Mouse (Mus musculus) forebrain, embryonic 14.5 days (tissue): Measurements from ENCODE around the gene Crocc2. TPM values are rescaled to one million over a fixed set of nuclear protein-coding genes. Genes with fewer than 3 reads are reported as not detected.

Source experiments
- ATAC-seq: fragments of 200-750 bp; cut with Nextera tagmentation; 2 replicates; pipeline ENCODE4 v1.8.0; 2017; ENCODE audit warnings: mild to moderate bottlenecking, moderate library complexity
- DNase-seq: peaks from one replicate; pipeline ENCODE4 v3.0.0-alpha.2; 2015; ENCODE audit warnings: low spot score
- H3K27ac ChIP-seq: fragments of 300-500 bp; sonication (generic); 2 replicates; pipeline ENCODE4 v1.5.1; 2014; ENCODE audit warnings: low read depth, mild to moderate bottlenecking, control low read depth, low read length, moderate library complexity
- H3K27me3 ChIP-seq: fragments of 300-500 bp; sonication (generic); replicated peaks from 2 replicates; pipeline ENCODE4 v1.6.1; 2014; ENCODE audit warnings: low read length, control low read depth, mixed read lengths; ENCODE audit not compliant: control insufficient read depth, insufficient read depth
- H3K36me3 ChIP-seq: fragments of 300-500 bp; sonication (generic); 2 replicates; pipeline ENCODE4 v1.6.1; 2014; ENCODE audit warnings: low read length, control low read depth; ENCODE audit not compliant: control insufficient read depth, insufficient read depth
- H3K4me1 ChIP-seq: fragments of 300-500 bp; sonication (generic); 2 replicates; pipeline ENCODE4 v1.6.1; 2014; ENCODE audit warnings: antibody characterized with exemption, low read length, control low read depth; ENCODE audit not compliant: control insufficient read depth, insufficient read depth
- H3K4me2 ChIP-seq: fragments of 300-500 bp; sonication (generic); 2 replicates; pipeline ENCODE4 v1.6.1; 2014; ENCODE audit warnings: mild to moderate bottlenecking, control low read depth, low read length
- H3K4me3 ChIP-seq: fragments of 300-500 bp; sonication (generic); 2 replicates; pipeline ENCODE4 v1.5.1; 2014; ENCODE audit warnings: low read depth, low read length, control low read depth
- H3K9ac ChIP-seq: fragments of 300-500 bp; sonication (generic); 2 replicates; pipeline ENCODE4 v1.6.1; 2014; ENCODE audit warnings: mild to moderate bottlenecking, low read length, control low read depth, moderate library complexity
- H3K9me3 ChIP-seq: fragments of 300-500 bp; sonication (generic); replicated peaks from 2 replicates; pipeline ENCODE4 v1.6.1; 2016; ENCODE audit warnings: low read length, control low read depth, mixed read lengths; ENCODE audit not compliant: control insufficient read depth
- WGBS: fragments of 180-500 bp; shearing (Covaris S2); extraction: QIAGEN DNeasy Blood & Tissue Kit; methylation state at CpG from one replicate; pipeline ENCODE4 v1.1.7; 2014; 5-methylcytosine and 5-hydroxymethylcytosine counted together
- polyA plus RNA-seq: library from polyadenylated mRNA; unstranded; fragments of >200 nt; fragmentation: Nextera tagmentation; extraction: Ambion mirVana; gene quantifications from 2 replicates; pipeline ENCODE4 v1.2.1, GENCODE M21; 2014

The Crocc2 gene
- polyA plus RNA-seq, 1 experiment from 2014 or later: 0.19 TPM

DNA sequence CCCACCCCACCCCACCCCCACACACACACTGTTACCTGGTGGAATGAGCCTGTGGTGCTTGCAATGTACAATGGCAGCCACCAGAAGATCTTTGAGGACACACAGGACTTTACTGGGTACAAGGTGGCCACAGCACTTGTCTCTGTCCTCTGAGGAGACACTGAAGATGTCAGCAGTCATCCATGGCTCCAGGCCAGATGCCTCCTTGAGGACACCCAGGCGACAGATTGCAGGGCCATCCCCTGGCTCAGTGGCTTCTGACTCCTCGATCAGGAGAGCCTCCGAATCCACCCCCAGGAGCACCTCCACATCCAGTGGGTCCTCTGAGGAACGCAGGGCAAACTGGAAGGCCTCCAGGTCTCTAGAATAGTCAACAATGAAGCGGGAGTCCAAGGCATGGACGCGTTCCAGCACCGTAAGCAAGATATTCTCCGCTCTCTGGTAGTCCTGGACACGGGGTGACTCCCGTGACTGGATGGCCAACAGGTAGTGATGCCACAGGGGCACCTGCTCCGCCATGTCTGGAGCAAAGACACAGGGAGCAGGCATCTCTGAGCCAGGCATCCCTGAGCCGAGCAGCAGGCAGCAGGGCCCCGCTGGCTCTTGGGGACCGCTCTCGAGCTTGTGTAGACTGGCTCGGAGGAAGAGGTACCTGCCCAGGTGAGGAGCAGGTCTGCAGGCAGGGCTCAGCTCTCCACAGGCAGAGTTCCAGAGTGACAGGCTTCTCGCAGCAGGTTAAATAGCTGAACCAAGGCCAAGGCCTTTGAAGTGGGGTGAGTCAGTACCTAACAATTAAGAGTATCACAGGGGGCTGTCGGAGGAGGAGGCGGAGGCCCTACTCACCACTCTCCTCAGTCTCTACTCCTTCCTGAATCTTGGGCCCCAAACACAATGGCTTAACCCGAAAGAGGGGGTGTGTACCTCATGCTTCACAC lies 8.7 kb upstream of the Crocc2 start:
- no peaks in the 10 kb centered on the region for H3K27me3 ChIP-seq
- H3K4me3 ChIP-seq: no peak overlapping the region
- H3K9ac ChIP-seq: no peak overlapping the region
- WGBS: 80% methylated on average over 21 of the region's 21 CpGs
- H3K4me1 ChIP-seq: no peaks in the 10 kb centered on the region
- DNase-seq (no peak), ATAC-seq (no peak)
- no peak overlapping the region for H3K4me2 ChIP-seq
- no peaks in the 10 kb centered on the region for H3K36me3 ChIP-seq
- H3K9me3 ChIP-seq: no peaks in the 10 kb centered on the region
- no peak overlapping the region for H3K27ac ChIP-seq

- no peaks in the 10 kb centered on the region for H3K4me1 ChIP-seq
- no peak within 1 kb of the TSS for H3K27ac ChIP-seq
- H3K4me3 ChIP-seq: no peak within 1 kb of the TSS
- no peak for DNase-seq
- no peaks in the 10 kb centered on the region for H3K9me3 ChIP-seq
- no peak within 1 kb of the TSS for H3K9ac ChIP-seq
- ATAC-seq: no peak
- H3K4me2 ChIP-seq: no peak within 1 kb of the TSS
- no peaks in the 10 kb centered on the region for H3K27me3 ChIP-seq
- H3K36me3 ChIP-seq: no peaks in the 10 kb centered on the region
- WGBS: 83% methylated on average over 8 of the region's 8 CpGs
Measured at GRCm38 (mm10) chr1:93160501-93161133, 7.9 kb upstream of the Crocc2 start, which contains the start of gene 2310007B03Rik. TSS of gene 2310007B03Rik (minus strand) at chr1:93160948.

GRCm38 (mm10) chr1:93161350-93161749 lies 7.2 kb upstream of the Crocc2 start:
- H3K9ac ChIP-seq: no peak overlapping the region
- H3K4me2 ChIP-seq: no peak overlapping the region
- no peak overlapping the region for H3K4me3 ChIP-seq
- H3K4me1 ChIP-seq: no peaks in the 10 kb centered on the region
- ATAC-seq: no peak
- no peaks in the 10 kb centered on the region for H3K9me3 ChIP-seq
- no peak for DNase-seq
- no peaks in the 10 kb centered on the region for H3K27me3 ChIP-seq
- no peaks in the 10 kb centered on the region for H3K36me3 ChIP-seq
- H3K27ac ChIP-seq: no peak overlapping the region
- WGBS: 76% methylated on average over 8 of the region's 8 CpGs

DNA sequence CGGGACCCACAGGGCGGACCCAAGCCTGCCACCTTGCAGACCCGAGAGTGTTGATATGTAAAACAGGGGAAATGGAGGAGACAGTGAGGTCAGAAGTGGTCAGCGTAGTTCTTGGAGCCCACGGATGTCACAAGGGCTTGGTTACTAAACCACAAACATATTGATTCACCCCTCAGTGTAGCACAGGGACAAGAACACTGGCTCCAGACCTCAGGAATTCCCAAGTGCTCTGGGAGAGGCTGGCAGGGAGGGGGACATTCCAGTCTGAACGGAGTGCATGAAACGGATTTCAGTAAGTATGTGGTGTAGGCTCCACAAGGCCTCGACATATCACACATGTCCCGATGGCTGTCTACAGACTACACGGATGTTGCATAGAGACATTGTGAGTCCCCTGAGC lies 6.6 kb upstream of the Crocc2 start:
- Histone ChIP-seq H3K4me2 (no peak overlapping the region), H3K27me3 (no peaks in the 10 kb centered on the region), H3K27ac (no peak overlapping the region), H3K36me3 (no peaks in the 10 kb centered on the region), H3K9ac (no peak overlapping the region), H3K9me3 (no peaks in the 10 kb centered on the region), H3K4me1 (no peaks in the 10 kb centered on the region), H3K4me3 (no peak overlapping the region)
- DNase-seq (no peak), ATAC-seq (no peak)
- 88% methylated on average over 10 of the region's 10 CpGs for WGBS

DNA sequence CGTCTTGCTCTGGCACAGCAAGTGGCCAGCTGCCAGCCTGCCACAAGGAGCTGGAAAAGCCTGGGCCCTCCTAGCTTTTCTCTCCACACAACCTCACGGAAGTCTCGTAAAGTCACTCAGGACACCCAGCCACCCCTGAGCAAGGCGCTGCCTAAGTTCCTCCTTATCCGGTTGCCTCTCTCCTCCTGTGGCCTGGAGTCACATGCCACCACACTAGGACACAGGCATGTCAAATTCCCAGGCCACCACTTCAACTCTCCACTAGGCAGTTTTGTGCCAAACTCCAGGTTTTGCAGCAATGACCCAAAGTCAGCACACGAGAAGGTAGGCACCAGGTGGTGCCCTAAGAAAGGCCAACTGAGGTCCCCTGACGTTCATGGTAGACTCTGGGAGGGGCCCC lies 5.9 kb upstream of the Crocc2 start:
- H3K9me3 ChIP-seq: no peaks in the 10 kb centered on the region
- 80% methylated on average over 7 of the region's 7 CpGs for WGBS
- ATAC-seq: no peak
- no peak overlapping the region for H3K27ac ChIP-seq
- no peak overlapping the region for H3K4me2 ChIP-seq
- H3K27me3 ChIP-seq: no peaks in the 10 kb centered on the region
- H3K4me1 ChIP-seq: no peaks in the 10 kb centered on the region
- no peaks in the 10 kb centered on the region for H3K36me3 ChIP-seq
- no peak overlapping the region for H3K4me3 ChIP-seq
- no peak for DNase-seq
- no peak overlapping the region for H3K9ac ChIP-seq

GRCm38 (mm10) chr1:93165447-93165846 lies 3.1 kb upstream of the Crocc2 start:
- DNase-seq (no peak), ATAC-seq (no peak)
- WGBS: 90% methylated on average over 9 of the region's 9 CpGs
- H3K4me2 ChIP-seq: no peak overlapping the region
- H3K9me3 ChIP-seq: no peaks in the 10 kb centered on the region
- no peak overlapping the region for H3K4me3 ChIP-seq
- H3K9ac ChIP-seq: no peak overlapping the region
- no peaks in the 10 kb centered on the region for H3K4me1 ChIP-seq
- no peak overlapping the region for H3K27ac ChIP-seq
- no peaks in the 10 kb centered on the region for H3K36me3 ChIP-seq
- H3K27me3 ChIP-seq: no peaks in the 10 kb centered on the region

DNA sequence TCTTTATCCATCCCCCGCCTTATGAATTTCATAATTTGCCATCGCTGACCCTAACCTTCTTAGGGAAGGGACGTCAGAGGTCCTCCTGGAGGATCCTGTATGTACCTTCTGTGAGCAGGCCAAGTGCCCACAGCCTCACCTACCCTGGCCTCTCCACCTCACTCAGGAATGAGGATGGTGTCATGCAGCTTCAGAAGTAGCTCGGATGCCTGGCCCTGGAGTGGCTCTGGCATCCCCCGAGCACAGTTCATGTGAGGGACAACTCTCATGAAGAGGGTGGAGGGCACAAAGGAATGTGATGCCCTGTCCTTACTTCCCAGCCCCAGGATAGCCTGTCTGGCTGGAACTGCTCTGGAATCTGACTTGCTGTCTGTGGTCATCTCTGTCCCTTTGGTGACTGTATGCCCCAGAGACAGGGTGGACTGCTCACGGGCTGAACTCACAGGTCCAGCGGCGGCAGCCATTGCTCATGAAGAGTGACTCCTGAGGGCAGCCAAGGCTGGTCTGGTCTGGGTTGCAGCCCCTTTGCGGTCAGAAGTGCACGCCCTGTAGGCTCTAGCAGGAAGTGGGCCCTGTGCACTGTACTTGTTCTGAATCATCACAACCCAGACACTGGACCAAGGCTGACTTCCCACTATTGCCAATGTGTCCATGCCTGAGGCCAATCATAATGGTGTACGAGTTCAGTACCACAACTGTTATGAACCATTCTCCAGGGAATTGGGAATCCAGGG lies 2.0 kb upstream of the Crocc2 start:
- H3K27me3 ChIP-seq: no peaks in the 10 kb centered on the region

DNA sequence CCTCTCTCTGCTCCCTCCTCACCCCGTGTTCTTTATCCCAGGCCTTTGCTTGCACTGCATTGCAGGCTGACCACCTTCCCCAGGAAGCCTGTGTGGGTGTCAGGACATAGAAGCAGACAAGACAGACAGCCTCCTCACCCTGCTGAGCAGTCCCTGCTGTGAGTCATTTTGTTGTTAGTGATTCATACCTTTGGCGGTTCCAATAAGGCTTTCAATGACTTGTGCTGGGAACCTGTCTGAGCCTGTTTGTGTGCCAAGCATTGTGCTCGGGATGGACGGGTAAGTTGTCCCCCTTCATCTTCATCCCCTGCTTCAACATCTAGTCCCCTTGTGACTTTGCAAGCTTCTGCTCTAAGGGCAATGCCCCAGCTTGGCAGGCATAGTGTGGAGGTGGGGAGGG lies 5.1 kb downstream of the Crocc2 start:
- Histone ChIP-seq H3K27ac (no peak overlapping the region), H3K9ac (no peak overlapping the region), H3K4me2 (no peak overlapping the region), H3K9me3 (no peaks in the 10 kb centered on the region), H3K36me3 (no peaks in the 10 kb centered on the region), H3K4me1 (no peaks in the 10 kb centered on the region), H3K4me3 (no peak overlapping the region), H3K27me3 (no peaks in the 10 kb centered on the region)
- 63% methylated on average over 4 of the region's 4 CpGs for WGBS
- ATAC-seq: no peak
- DNase-seq: no peak

More for the DNA sequence above, 2.0 kb upstream of the Crocc2 start:
- no peak overlapping the region for H3K27ac ChIP-seq
- WGBS: 92% methylated on average over 11 of the region's 11 CpGs
- H3K4me2 ChIP-seq: no peak overlapping the region
- no peak overlapping the region for H3K9ac ChIP-seq
- H3K36me3 ChIP-seq: no peaks in the 10 kb centered on the region
- H3K9me3 ChIP-seq: no peaks in the 10 kb centered on the region
- no peak overlapping the region for H3K4me3 ChIP-seq
- no peaks in the 10 kb centered on the region for H3K4me1 ChIP-seq
- ATAC-seq (no peak), DNase-seq (no peak)
